Mouse (Mus musculus) midbrain, embryonic 13.5 days (tissue): Measurements from ENCODE around the gene Tdgf1. TPM values are rescaled to one million over a fixed set of nuclear protein-coding genes. Genes with fewer than 3 reads are reported as not detected.

Experiments
- ATAC-seq: fragments of 200-750 bp; cut with Nextera tagmentation; 2 replicates; pipeline ENCODE4 v1.8.0; 2017; ENCODE audit warnings: mild to moderate bottlenecking, moderate TSS enrichment, moderate library complexity
- H3K27ac ChIP-seq: fragments of 300-500 bp; sonication (generic); 2 replicates; pipeline ENCODE4 v1.5.1; 2015; ENCODE audit warnings: inconsistent platforms, mild to moderate bottlenecking, moderate library complexity
- H3K27me3 ChIP-seq: fragments of 300-500 bp; sonication (generic); 2 replicates; pipeline ENCODE4 v1.6.1; 2015; ENCODE audit warnings: mild to moderate bottlenecking, inconsistent platforms
- H3K36me3 ChIP-seq: fragments of 300-500 bp; sonication (generic); 2 replicates; pipeline ENCODE4 v1.6.1; 2015; ENCODE audit warnings: mild to moderate bottlenecking, inconsistent platforms
- H3K4me1 ChIP-seq: fragments of 300-500 bp; sonication (generic); replicated peaks from 2 replicates; pipeline ENCODE4 v1.6.1; 2015; ENCODE audit warnings: inconsistent platforms
- H3K4me2 ChIP-seq: fragments of 300-500 bp; sonication (generic); replicated peaks from 2 replicates; pipeline ENCODE4 v1.6.1; 2015; ENCODE audit warnings: moderate library complexity, mild to moderate bottlenecking, inconsistent platforms
- H3K4me3 ChIP-seq: fragments of 300-500 bp; sonication (generic); replicated peaks from 2 replicates; pipeline ENCODE4 v1.5.1; 2015; ENCODE audit warnings: mild to moderate bottlenecking, inconsistent platforms
- H3K9ac ChIP-seq: fragments of 300-500 bp; sonication (generic); replicated peaks from 2 replicates; pipeline ENCODE4 v1.6.1; 2015; ENCODE audit warnings: mild to moderate bottlenecking, inconsistent platforms
- H3K9me3 ChIP-seq: fragments of 300-500 bp; sonication (generic); 2 replicates; pipeline ENCODE4 v1.6.1; 2016; ENCODE audit warnings: mild to moderate bottlenecking, inconsistent platforms
- WGBS: fragments of 180-500 bp; shearing (Covaris S2); methylation state at CpG from one replicate; pipeline ENCODE4 v1.1.7; 2015; 5-methylcytosine and 5-hydroxymethylcytosine counted together
- polyA plus RNA-seq: library from polyadenylated mRNA; unstranded; fragments of >200 nt; fragmentation: Nextera tagmentation; extraction: Ambion mirVana; gene quantifications from 2 replicates; pipeline ENCODE4 v1.2.1, GENCODE M21; 2015

Gene Tdgf1
- polyA plus RNA-seq, 1 experiment from 2014 or later: not detected

GRCm38 (mm10) chr9:110933850-110934437, 12.0 kb downstream of the Tdgf1 start:
- H3K4me2 ChIP-seq: no peak overlapping the region
- H3K27ac ChIP-seq: peak overlapping the region; percentile 27
- no peaks in the 10 kb centered on the region for H3K36me3 ChIP-seq
- H3K9me3 ChIP-seq: no peaks in the 10 kb centered on the region
- no peak overlapping the region for H3K9ac ChIP-seq
- no peaks in the 10 kb centered on the region for H3K4me1 ChIP-seq
- no peak overlapping the region for H3K4me3 ChIP-seq
- no peaks in the 10 kb centered on the region for H3K27me3 ChIP-seq
- no peak for ATAC-seq
- 69% methylated on average over 12 of the region's 12 CpGs for WGBS

DNA sequence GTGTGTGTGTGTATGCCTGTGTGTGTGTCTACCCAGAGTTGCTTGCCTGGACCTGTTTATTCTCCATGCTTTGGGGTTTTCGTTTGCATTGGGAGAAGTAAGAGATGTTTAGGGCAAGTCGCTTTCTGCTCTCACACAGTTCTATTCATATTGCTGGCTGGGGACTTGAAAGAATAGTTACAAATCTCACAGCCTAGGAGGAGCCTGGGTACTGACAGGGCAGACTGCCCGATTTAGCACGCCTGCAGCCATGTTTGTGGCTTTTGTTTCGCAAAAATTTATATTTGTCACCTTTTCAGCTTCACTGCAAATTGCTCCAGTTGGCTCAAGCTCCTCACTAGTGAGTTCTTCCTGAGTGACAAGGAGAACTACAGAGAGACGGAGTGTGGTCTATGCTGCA, 14.4 kb downstream of the Tdgf1 start:
- no peak overlapping the region for H3K4me3 ChIP-seq
- H3K27me3 ChIP-seq: no peaks in the 10 kb centered on the region
- H3K27ac ChIP-seq: no peak overlapping the region
- no peaks in the 10 kb centered on the region for H3K4me1 ChIP-seq
- H3K9ac ChIP-seq: no peak overlapping the region
- ATAC-seq: no peak
- H3K9me3 ChIP-seq: no peaks in the 10 kb centered on the region
- H3K4me2 ChIP-seq: no peak overlapping the region
- no peaks in the 10 kb centered on the region for H3K36me3 ChIP-seq
- 74% methylated on average over 6 of the region's 6 CpGs for WGBS

DNA sequence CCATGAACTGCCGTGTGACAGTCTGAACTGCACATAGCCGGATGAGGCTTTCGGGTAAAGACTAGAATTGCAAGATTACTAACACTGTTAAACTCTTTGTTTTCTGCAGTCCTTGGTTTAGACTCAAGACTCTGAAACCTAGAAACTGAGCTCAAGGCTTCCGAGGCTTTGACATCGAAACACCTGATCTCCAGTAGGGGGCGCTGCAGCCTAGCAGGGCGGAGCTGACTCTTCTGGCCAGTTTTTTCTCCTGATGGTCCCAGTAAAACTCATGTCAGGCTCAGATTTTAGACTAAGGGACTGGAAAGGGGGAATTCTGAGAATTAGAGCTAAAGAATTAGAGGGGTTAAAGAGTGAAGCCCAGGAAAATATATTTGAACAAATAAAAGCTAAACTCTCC, 23.2 kb downstream of the Tdgf1 start:
- Histone ChIP-seq H3K36me3 (no peaks in the 10 kb centered on the region), H3K27me3 (no peaks in the 10 kb centered on the region), H3K4me1 (no peaks in the 10 kb centered on the region), H3K9me3 (no peaks in the 10 kb centered on the region), H3K27ac (no peak overlapping the region), H3K4me2 (no peak overlapping the region), H3K4me3 (no peak overlapping the region), H3K9ac (no peak overlapping the region)
- WGBS: 18% methylated on average over 7 of the region's 7 CpGs
- ATAC-seq: no peak

DNA sequence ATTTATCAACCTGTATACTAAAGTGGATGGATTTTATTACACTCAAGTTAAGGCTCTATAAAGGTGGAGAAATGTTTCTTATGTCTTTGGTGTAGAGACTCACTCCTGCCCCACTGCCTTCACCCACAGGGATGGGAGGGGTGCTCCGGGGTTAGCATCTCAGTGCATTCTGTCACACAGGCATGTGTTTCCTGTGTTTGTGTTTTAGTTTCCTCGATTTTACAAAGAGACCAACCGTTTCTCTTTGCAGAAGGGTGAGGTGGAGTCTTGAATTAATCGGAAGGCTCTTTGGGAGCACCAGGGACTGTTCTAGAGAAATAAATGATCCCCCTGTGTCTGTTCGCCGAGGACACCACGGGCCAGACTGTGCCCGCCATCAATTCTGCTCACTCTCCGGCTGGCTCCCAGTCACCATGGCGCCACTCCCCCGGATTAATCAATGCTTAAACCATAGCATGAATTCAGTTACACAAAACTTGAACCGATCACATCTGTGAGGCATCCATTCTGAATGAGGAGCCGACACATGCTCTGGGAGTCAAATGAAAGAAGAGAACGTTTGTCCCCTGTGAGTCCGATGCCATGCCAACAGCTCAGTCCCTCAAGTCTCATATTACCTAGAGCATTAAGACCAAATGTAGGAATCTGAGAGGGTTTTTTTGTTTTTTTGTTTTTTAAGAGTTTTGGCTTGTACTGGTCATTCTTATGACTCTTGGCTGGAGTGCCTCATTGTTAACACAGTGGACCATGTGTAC, 25.1 kb downstream of the Tdgf1 start:
- H3K9ac ChIP-seq: no peak overlapping the region
- H3K27me3 ChIP-seq: no peaks in the 10 kb centered on the region
- WGBS: 59% methylated on average over 15 of the region's 15 CpGs
- H3K9me3 ChIP-seq: no peaks in the 10 kb centered on the region
- H3K36me3 ChIP-seq: no peaks in the 10 kb centered on the region
- no peak for ATAC-seq
- no peak overlapping the region for H3K27ac ChIP-seq
- H3K4me1 ChIP-seq: no peaks in the 10 kb centered on the region
- H3K4me3 ChIP-seq: no peak overlapping the region
- no peak overlapping the region for H3K4me2 ChIP-seq

DNA sequence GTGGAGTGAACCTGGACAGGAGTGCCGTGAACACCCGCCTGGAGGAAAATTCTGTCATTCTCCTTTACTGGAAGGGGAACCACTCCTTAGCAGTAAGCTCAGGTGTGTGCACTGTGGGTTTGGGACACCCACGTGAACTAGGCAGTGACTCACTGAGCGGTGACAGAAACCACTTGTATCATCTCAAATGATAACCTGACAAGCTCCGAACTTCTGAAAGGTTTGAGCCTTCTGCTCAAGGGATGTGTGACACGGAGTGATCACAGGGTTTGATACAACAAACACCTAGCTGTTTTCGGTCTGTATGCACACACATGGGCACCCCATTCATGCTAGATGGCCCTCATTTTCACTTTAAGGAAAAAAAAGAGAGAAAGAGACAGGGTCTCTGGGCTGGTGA, 29.2 kb downstream of the Tdgf1 start, which contains the start of gene Fam240a:
Gene Fam240a, minus strand, starts transcription at position 76 of the 400 bp plus-strand sequence.
- no peaks in the 10 kb centered on the region for H3K9me3 ChIP-seq
- no peak within 1 kb of the TSS for H3K27ac ChIP-seq
- H3K4me2 ChIP-seq: no peak within 1 kb of the TSS
- ATAC-seq: no peak
- no peaks in the 10 kb centered on the region for H3K36me3 ChIP-seq
- no peak within 1 kb of the TSS for H3K4me3 ChIP-seq
- 97% methylated on average over 7 of the region's 7 CpGs for WGBS
- H3K27me3 ChIP-seq: no peaks in the 10 kb centered on the region
- H3K4me1 ChIP-seq: no peaks in the 10 kb centered on the region
- H3K9ac ChIP-seq: no peak within 1 kb of the TSS

DNA sequence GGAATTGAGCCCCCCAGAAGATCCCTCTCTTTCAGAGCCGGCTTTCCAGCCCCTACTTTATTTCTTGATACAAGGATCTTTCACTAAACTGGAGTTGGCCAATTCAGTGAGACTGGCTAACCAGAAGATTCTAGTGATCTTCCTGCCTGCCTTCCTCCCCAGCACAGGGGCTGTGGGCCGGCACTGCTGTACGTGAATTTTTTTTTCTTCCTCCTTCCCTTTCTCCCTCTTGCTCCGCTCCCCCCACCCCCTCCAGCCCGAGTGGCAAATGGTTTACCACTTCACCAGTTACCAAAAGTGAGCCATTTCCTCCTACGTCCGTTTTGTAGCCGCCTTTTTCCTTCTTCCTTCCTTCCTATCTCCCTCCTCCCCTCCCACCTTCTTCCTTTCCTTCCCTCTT, 30.5 kb downstream of the Tdgf1 start:
- Histone ChIP-seq H3K9ac (no peak overlapping the region), H3K4me3 (no peak overlapping the region), H3K36me3 (no peaks in the 10 kb centered on the region), H3K27me3 (no peaks in the 10 kb centered on the region), H3K4me1 (no peaks in the 10 kb centered on the region), H3K27ac (no peak overlapping the region), H3K9me3 (no peaks in the 10 kb centered on the region), H3K4me2 (no peak overlapping the region)
- WGBS: 74% methylated on average over 8 of the region's 8 CpGs
- no peak for ATAC-seq

DNA sequence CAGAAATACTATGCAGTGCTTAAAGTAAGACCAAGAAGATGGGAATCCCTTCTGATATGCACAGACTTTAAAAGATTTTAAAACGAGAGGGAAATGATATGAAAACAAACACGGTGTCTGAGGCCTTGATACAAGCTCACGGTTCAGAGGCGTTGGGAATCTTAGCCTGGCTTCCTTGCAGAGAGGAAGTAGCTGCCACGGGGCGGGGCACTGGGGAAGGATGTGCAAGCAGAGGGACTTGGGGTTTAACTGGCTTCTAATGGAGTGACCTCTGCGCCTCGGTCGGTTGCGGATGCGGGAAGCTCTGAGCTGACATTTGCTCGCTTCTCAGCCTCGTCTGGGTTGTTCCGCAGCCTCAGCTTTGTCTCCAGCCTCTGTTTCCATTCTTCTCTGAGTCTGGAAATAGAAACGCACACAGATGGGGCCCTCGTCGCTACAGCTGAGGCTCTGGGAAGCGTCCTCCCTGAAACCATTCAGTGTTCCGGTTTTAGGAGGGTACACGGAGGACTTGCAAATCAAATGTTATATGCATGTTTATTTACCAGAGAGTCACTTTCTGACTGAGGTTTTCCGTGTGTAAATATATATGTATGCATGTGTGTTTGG, 31.2 kb downstream of the Tdgf1 start:
- no peak for ATAC-seq
- Histone ChIP-seq H3K4me1 (no peaks in the 10 kb centered on the region), H3K9ac (no peak overlapping the region), H3K27me3 (no peaks in the 10 kb centered on the region), H3K36me3 (no peaks in the 10 kb centered on the region), H3K4me2 (no peak overlapping the region), H3K27ac (no peak overlapping the region), H3K4me3 (no peak overlapping the region), H3K9me3 (no peaks in the 10 kb centered on the region)
- WGBS: 56% methylated on average over 21 of the region's 21 CpGs

GRCm38 (mm10) chr9:110909371-110909967, 36.5 kb downstream of the Tdgf1 start:
- Histone ChIP-seq H3K4me3 (no peak overlapping the region), H3K4me1 (no peaks in the 10 kb centered on the region), H3K27me3 (no peaks in the 10 kb centered on the region), H3K9me3 (no peaks in the 10 kb centered on the region), H3K4me2 (no peak overlapping the region), H3K36me3 (no peaks in the 10 kb centered on the region), H3K9ac (no peak overlapping the region), H3K27ac (no peak overlapping the region)
- 80% methylated on average over 6 of the region's 6 CpGs for WGBS
- no peak for ATAC-seq

DNA sequence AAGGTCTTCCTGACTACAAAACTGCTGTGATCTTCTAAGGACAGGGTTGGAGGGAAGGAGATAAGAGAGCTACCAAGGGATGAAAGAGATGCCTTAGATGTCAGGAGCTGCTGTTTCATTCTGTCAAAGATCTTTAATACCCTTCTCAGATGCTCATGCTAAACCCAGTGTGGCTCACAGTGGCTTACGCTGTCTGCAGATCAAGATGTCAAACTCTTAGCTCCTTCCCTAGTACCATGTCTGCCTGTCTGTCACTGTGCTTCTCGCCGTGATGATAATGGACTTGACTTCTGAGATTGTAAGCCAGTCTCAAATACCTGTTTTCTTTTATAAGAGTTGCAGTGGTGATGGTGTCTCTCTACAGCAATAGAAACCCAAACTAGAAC, 37.3 kb downstream of the Tdgf1 start:
- WGBS: 90% methylated on average over 3 of the region's 3 CpGs
- H3K9ac ChIP-seq: no peak overlapping the region
- H3K27ac ChIP-seq: no peak overlapping the region
- no peaks in the 10 kb centered on the region for H3K36me3 ChIP-seq
- H3K27me3 ChIP-seq: no peaks in the 10 kb centered on the region
- H3K4me1 ChIP-seq: no peaks in the 10 kb centered on the region
- no peak for ATAC-seq
- no peak overlapping the region for H3K4me2 ChIP-seq
- H3K4me3 ChIP-seq: no peak overlapping the region
- H3K9me3 ChIP-seq: no peaks in the 10 kb centered on the region

DNA sequence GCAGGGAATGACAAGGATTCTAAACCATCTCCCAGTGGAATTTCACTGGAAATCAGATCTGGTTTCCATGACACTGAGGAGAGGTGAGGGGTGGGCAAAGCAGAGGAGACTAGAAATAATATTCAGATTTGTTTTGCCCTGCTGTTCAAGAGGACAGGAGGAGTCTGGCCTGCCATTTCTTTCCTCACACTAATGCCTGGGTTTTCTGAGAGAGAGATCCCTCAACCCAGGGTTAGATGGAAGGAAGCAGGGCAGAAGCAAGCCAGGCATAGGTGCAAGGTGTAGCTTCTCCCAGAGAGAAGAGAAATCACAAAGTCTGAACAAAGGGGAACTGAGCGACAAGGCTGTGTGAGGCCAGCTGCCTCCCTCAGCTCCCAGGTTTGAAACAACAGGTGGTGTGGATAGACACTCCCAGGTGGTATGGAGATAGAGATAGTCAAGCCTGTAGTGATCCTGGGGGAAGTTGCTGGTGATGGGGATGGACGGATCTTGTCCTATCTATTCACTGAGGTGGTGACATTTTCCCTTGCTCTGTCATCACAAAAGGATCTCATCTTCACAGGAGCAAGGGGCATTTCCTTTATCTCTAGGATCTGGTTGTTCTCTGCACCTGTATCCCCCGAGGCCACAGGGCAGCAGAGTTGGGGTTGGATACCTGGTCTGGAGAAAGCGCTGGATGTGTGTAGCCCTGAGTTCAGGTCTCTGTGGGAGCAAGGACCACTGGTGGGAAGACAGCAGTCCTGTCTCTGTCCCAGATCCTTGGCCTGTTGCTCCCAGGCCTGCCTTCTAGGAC, 37.9 kb downstream of the Tdgf1 start:
- Histone ChIP-seq H3K4me3 (no peak overlapping the region), H3K27ac (no peak overlapping the region), H3K27me3 (no peaks in the 10 kb centered on the region), H3K9ac (no peak overlapping the region), H3K4me1 (no peaks in the 10 kb centered on the region), H3K4me2 (no peak overlapping the region), H3K9me3 (no peaks in the 10 kb centered on the region), H3K36me3 (no peaks in the 10 kb centered on the region)
- ATAC-seq: no peak
- 86% methylated on average over 4 of the region's 4 CpGs for WGBS

- Histone ChIP-seq H3K4me3 (no peak overlapping the region), H3K9me3 (no peaks in the 10 kb centered on the region), H3K4me1 (no peaks in the 10 kb centered on the region), H3K27me3 (no peaks in the 10 kb centered on the region), H3K27ac (no peak overlapping the region), H3K4me2 (no peak overlapping the region), H3K36me3 (no peaks in the 10 kb centered on the region), H3K9ac (no peak overlapping the region)
- ATAC-seq: no peak
- 91% methylated on average over 11 of the region's 11 CpGs for WGBS
Measured at GRCm38 (mm10) chr9:110907201-110907837, 38.6 kb downstream of the Tdgf1 start.
